Mouse (Mus musculus) thymus, adult 2 months (tissue): Measurements from ENCODE around the gene Mark3. TPM values are rescaled to one million over a fixed set of nuclear protein-coding genes. Genes with fewer than 3 reads are reported as not detected.

ENCODE experiments used
- DNase-seq: peaks from one replicate; pipeline ENCODE4 v3.0.0; 2021
- H3K27ac ChIP-seq: fragments of 200-500 bp; 2 replicates; pipeline ENCODE4 v1.5.1; 2012; ENCODE audit warnings: low read length, control low read depth; ENCODE audit not compliant: control insufficient read depth, insufficient read depth
- H3K27me3 ChIP-seq: fragments of 200-500 bp; 2 replicates; pipeline ENCODE4 v1.6.1; 2012; ENCODE audit warnings: mild to moderate bottlenecking, low read length, moderate library complexity, mixed read lengths; ENCODE audit not compliant: control insufficient read depth, insufficient read depth
- H3K36me3 ChIP-seq: fragments of 200-500 bp; 2 replicates; pipeline ENCODE4 v1.6.1; 2012; ENCODE audit warnings: mild to moderate bottlenecking, low read length, moderate library complexity; ENCODE audit not compliant: control insufficient read depth, insufficient read depth
- H3K4me1 ChIP-seq: fragments of 200-500 bp; replicated peaks from 2 replicates; pipeline ENCODE4 v1.6.1; 2012; ENCODE audit warnings: low read length; ENCODE audit not compliant: control insufficient read depth, insufficient read depth
- H3K4me3 ChIP-seq: fragments of 200-500 bp; 2 replicates; pipeline ENCODE4 v1.5.1; 2012; ENCODE audit warnings: mild to moderate bottlenecking, low read length, control low read depth, moderate library complexity; ENCODE audit not compliant: control insufficient read depth, insufficient read depth
- CTCF ChIP-seq: fragments of 200-500 bp; IDR thresholded peaks from 2 replicates; pipeline ENCODE4 v1.5.1; 2012; ENCODE audit warnings: mild to moderate bottlenecking, control low read depth, low read length, moderate library complexity, borderline replicate concordance; ENCODE audit not compliant: control insufficient read depth, poor library complexity, insufficient read depth; ENCODE audit errors: extremely low read depth
- POLR2A ChIP-seq: fragments of 200-500 bp; IDR thresholded peaks from 2 replicates; pipeline ENCODE4 v1.6.1; 2012; ENCODE audit warnings: mild to moderate bottlenecking, low read length, control low read depth, moderate library complexity; ENCODE audit not compliant: control insufficient read depth, poor library complexity, insufficient read depth; ENCODE audit errors: extremely low read depth
- WGBS: fragments of 180-500 bp; shearing (Covaris S2); methylation state at CpG from one replicate; pipeline ENCODE4 v1.1.7; 2018; 5-methylcytosine and 5-hydroxymethylcytosine counted together
- polyA plus RNA-seq: library from polyadenylated mRNA; depleted of rRNA; stranded (reverse); fragments of >200 nt; gene quantifications from 2 replicates; pipeline ENCODE4 v1.2.3, GENCODE M21; 2012; rRNA removed

Mark3 gene
- 45.9 and 47.7 TPM in 2 replicates for polyA plus RNA-seq

DNA sequence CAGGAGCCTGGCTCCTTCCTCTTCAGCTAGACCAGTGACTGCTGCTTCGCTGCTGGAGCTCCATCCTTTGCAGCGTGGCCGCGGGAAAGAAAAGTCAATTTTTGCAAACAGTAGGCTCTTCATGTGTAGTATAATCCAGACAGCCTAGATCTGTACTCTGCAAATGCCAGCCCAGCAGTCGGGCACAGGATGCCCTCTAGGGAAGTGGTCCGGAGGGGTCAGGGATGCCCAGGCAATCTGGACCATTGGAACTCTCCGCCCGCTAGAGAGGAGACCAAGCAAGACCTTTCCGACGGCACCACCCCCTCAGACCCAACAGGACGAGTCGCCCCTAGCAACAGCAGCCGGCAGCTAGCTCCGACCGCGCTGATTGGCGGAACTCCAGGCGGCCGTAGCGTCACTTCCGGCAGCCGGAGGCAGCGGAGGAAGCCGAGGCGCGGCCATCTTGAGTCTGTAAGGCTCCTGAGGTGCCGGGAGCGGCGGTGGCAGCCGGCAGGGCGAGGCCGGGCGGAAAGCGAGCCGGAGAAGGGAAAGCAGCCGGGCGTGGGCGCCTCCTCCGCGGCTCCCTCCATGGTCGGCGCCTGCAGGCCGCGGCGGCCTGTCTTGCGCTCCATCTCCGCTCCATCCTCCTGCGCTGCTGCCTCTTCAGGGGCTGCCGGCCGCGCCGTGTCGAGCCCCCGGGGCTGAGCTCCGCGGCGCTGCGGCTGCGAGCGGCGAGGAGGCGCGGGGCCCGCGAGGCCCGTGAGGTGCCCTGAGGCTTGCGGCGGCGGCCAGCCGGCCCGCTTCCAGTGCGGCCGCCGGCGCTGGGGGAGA is at the start of gene Mark3:
TSS of gene Mark3 (plus strand) at position 450 of the 813 bp plus-strand sequence.
- DNase-seq = peak; percentile 94
- H3K27me3 ChIP-seq = no peaks in the 10 kb centered on the region
- H3K27ac ChIP-seq = 0 out of 2 replicates have a peak within 1 kb of the TSS, but pooled peaks have one; percentile 30
- TF ChIP-seq CTCF (peak; percentile 46; the same call in 1 of the 2 replicates), POLR2A (peak; percentile 86)
- no peaks in the 10 kb centered on the region for H3K36me3 ChIP-seq
- H3K4me3 ChIP-seq = peak within 1 kb of the TSS; percentile 99
- under 1% methylated on average over 71 of the region's 75 CpGs for WGBS
- peaks cover 19% of the 10 kb centered on the region for H3K4me1 ChIP-seq

- TF ChIP-seq CTCF (no peak), POLR2A (no peak)
- no peaks in the 10 kb centered on the region for H3K4me1 ChIP-seq
- H3K4me3 ChIP-seq = no peak overlapping the region
- 84% methylated on average over 3 of the region's 3 CpGs for WGBS
- H3K36me3 ChIP-seq = no peaks in the 10 kb centered on the region
- no peaks in the 10 kb centered on the region for H3K27me3 ChIP-seq
- H3K27ac ChIP-seq = no peak overlapping the region
- no peak for DNase-seq
Observed at GRCm38 (mm10) chr12:111524883-111525282, 49.4 kb upstream of the Mark3 start.

- Histone ChIP-seq H3K27me3 (no peaks in the 10 kb centered on the region), H3K4me3 (no peak overlapping the region), H3K36me3 (no peaks in the 10 kb centered on the region), H3K4me1 (no peaks in the 10 kb centered on the region), H3K27ac (no peak overlapping the region)
- DNase-seq = no peak
- WGBS = 77% methylated on average over 8 of the region's 8 CpGs
- TF ChIP-seq POLR2A (no peak), CTCF (no peak)
Observed at GRCm38 (mm10) chr12:111527643-111528281, 46.6 kb upstream of the Mark3 start.

- no peak overlapping the region for H3K4me3 ChIP-seq
- no peaks in the 10 kb centered on the region for H3K27me3 ChIP-seq
- TF ChIP-seq POLR2A = no peak
- no peak for DNase-seq
- WGBS = 48% methylated on average over 8 of the region's 8 CpGs
- no peak overlapping the region for H3K27ac ChIP-seq
- H3K36me3 ChIP-seq = no peaks in the 10 kb centered on the region
- no peaks in the 10 kb centered on the region for H3K4me1 ChIP-seq
Observed at GRCm38 (mm10) chr12:111529192-111529591, 45.1 kb upstream of the Mark3 start.

DNA sequence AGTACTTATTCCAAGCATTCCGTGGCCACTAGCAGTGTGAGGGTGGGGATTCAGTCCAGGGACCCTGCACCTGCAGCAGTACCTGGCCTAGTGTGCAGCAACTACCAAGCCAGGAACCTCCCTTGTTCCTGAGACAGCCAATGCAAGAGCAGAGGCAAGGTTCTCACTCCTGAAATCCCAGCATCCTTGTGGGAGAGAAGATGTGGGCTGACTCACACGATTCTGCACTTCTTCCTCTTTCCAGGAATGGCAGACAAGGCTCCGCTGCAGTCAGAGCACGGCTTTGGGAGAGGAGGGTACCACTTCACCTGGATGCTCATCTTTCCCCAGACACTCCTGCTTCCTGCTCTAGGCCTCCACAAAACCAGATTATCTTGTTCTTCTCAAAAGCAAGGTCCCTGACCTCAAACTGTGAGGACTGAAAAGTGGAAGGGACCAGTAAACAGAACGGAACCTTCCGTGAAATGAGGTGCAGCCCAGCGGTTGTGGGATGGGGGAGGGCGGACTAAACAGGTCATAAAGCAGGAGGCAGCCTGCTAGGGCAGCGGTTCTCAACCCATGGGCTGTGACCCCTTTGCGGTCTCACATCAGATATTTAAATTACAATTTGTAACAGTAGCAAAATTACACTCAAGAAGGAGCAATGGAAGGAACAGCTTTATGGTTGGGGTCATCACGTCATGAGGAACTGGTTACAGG is 41.1 kb upstream of the Mark3 start:
- TF ChIP-seq POLR2A = no peak
- no peak for TF ChIP-seq CTCF
- no peak for DNase-seq
- 89% methylated on average over 11 of the region's 11 CpGs for WGBS
- Histone ChIP-seq H3K4me3 (no peak overlapping the region), H3K27me3 (no peaks in the 10 kb centered on the region), H3K36me3 (no peaks in the 10 kb centered on the region), H3K27ac (no peak overlapping the region), H3K4me1 (peaks cover 2% of the 10 kb centered on the region)

- Histone ChIP-seq H3K4me1 (peaks cover 6% of the 10 kb centered on the region), H3K36me3 (peaks cover 10% of the 10 kb centered on the region), H3K4me3 (no peak overlapping the region), H3K27me3 (no peaks in the 10 kb centered on the region), H3K27ac (no peak overlapping the region)
- no peak for DNase-seq
- no peak for TF ChIP-seq CTCF
- no peak for TF ChIP-seq POLR2A
- WGBS = 74% methylated on average over 6 of the region's 6 CpGs
Observed at GRCm38 (mm10) chr12:111535281-111535680, 39.0 kb upstream of the Mark3 start.
